Mouse (Mus musculus): ENCODE results near the gene Rpl37.
"Not testable (repeated sequence)": the region's sequence is repeated elsewhere in the genome, so short reads cannot be mapped to it uniquely, and the experiment has no call there.

The Rpl37 gene

GRCm38 (mm10) chr15:5121535-5122313 lies 5.3 kb downstream of the Rpl37 start:
- no peak for DNase-seq (ENCODE audit: low spot score in 2 of 2)

- no peak for DNase-seq (ENCODE audit: low spot score in 2 of 2)
These were observed 10.0 kb downstream of the Rpl37 start for GRCm38 (mm10) chr15:5126456-5126855.

GRCm38 (mm10) chr15:5127487-5127886 lies 11.0 kb downstream of the Rpl37 start:
- no peak for DNase-seq (ENCODE audit: low spot score in 2 of 2)

- no peak for DNase-seq (ENCODE audit: low spot score in 2 of 2)
These were observed 11.9 kb downstream of the Rpl37 start for GRCm38 (mm10) chr15:5128176-5128940.

GRCm38 (mm10) chr15:5129111-5129805 lies 12.8 kb downstream of the Rpl37 start:
- DNase-seq (ENCODE audit: low spot score in 2 of 2): no peak

GRCm38 (mm10) chr15:5130887-5131668 lies 14.6 kb downstream of the Rpl37 start:
- not testable (repeated sequence) for DNase-seq (ENCODE audit: low spot score in 2 of 2)

- DNase-seq (ENCODE audit: low spot score in 2 of 2): no peak
These were observed 16.9 kb downstream of the Rpl37 start for GRCm38 (mm10) chr15:5133301-5133700.

GRCm38 (mm10) chr15:5134179-5134578 lies 17.7 kb downstream of the Rpl37 start:
- DNase-seq (ENCODE audit: low spot score in 2 of 2): no peak

GRCm38 (mm10) chr15:5134945-5135483 lies 18.6 kb downstream of the Rpl37 start:
- DNase-seq (ENCODE audit: low spot score in 2 of 2): no peak

GRCm38 (mm10) chr15:5138021-5138856 lies 21.8 kb downstream of the Rpl37 start:
- peak in 1 of 2 experiments; percentile 31 for DNase-seq (ENCODE audit: low spot score in 2 of 2)

GRCm38 (mm10) chr15:5139366-5139765 lies 22.9 kb downstream of the Rpl37 start:
- DNase-seq (ENCODE audit: low spot score in 2 of 2): no peak

- peak; percentile 10 to 40 for DNase-seq (ENCODE audit: low spot score in 2 of 2)
These were observed 23.4 kb downstream of the Rpl37 start for GRCm38 (mm10) chr15:5139863-5140262.

GRCm38 (mm10) chr15:5140357-5140756 lies 23.9 kb downstream of the Rpl37 start:
- peak in 1 of 2 experiments; percentile 31 for DNase-seq (ENCODE audit: low spot score in 2 of 2)

GRCm38 (mm10) chr15:5142047-5142446 lies 25.6 kb downstream of the Rpl37 start:
- peak in 1 of 2 experiments; percentile 21 for DNase-seq (ENCODE audit: low spot score in 2 of 2)

- no peak for DNase-seq (ENCODE audit: low spot score in 2 of 2)
These were observed 26.3 kb downstream of the Rpl37 start for GRCm38 (mm10) chr15:5142714-5143113.

- DNase-seq (ENCODE audit: low spot score in 2 of 2): peak; percentile 65 to 69
These were observed 27.0 kb downstream of the Rpl37 start, which contains the start of gene Prkaa1 for GRCm38 (mm10) chr15:5143361-5144020. Gene Prkaa1, plus strand, starts transcription at chr15:5143861.

- peak; percentile 54 to 63 for DNase-seq (ENCODE audit: low spot score in 2 of 2)
These were observed 27.8 kb downstream of the Rpl37 start for GRCm38 (mm10) chr15:5144021-5144778.

- no peak for DNase-seq (ENCODE audit: low spot score in 2 of 2)
These were observed 28.9 kb downstream of the Rpl37 start for GRCm38 (mm10) chr15:5145196-5145945.
